Mouse (Mus musculus): ENCODE measurements at regions not wholly inside any gene's neighbourhood (a gene's known extent, or its start where the extent isn't known, plus 50 kb on each side); places are given as distances from the start of the nearest gene placed in this dataset.
"Not testable (repeated sequence)": the region's sequence is repeated elsewhere in the genome, so short reads cannot be mapped to it uniquely, and the experiment has no call there.

- Histone ChIP-seq H3K36me3 (no peaks in the 10 kb centered on the region), H3K27ac (replicated peaks) (no peak overlapping the region), H3K27me3 (no peaks in the 10 kb centered on the region), H3K4me1 (peaks cover 6% of the 10 kb centered on the region), H3K9ac (replicated peaks) (no peak overlapping the region), H3K4me3 (no peak overlapping the region), H3K4me2 (replicated peaks) (no peak overlapping the region), H3K9me3 (no peaks in the 10 kb centered on the region)
- ATAC-seq (replicated peaks) = no peak
- 65% methylated on average over 2 of the region's 2 CpGs for WGBS
Measured at GRCm38 (mm10) chr9:116462232-116462631, 287.1 kb upstream of the Tgfbr2 start.

GRCm38 (mm10) chr9:116460022-116460421 is 284.9 kb upstream of the Tgfbr2 start:
- Histone ChIP-seq H3K4me1 (peaks cover 11% of the 10 kb centered on the region), H3K27ac (replicated peaks) (no peak overlapping the region), H3K4me2 (replicated peaks) (no peak overlapping the region), H3K36me3 (no peaks in the 10 kb centered on the region), H3K4me3 (no peak overlapping the region), H3K9ac (replicated peaks) (no peak overlapping the region), H3K9me3 (no peaks in the 10 kb centered on the region), H3K27me3 (no peaks in the 10 kb centered on the region)
- ATAC-seq (replicated peaks) = no peak
- WGBS = 90% methylated on average over 2 of the region's 2 CpGs

- Histone ChIP-seq H3K27me3 (no peaks in the 10 kb centered on the region), H3K4me1 (peaks cover 4% of the 10 kb centered on the region; the same call in 1 of the 2 replicates)
- ATAC-seq (replicated peaks) = no peak
Measured at GRCm38 (mm10) chr9:116452050-116452449, 276.9 kb upstream of the Tgfbr2 start.

GRCm38 (mm10) chr9:116450829-116451228 is 275.7 kb upstream of the Tgfbr2 start:
- Histone ChIP-seq H3K27me3 (no peaks in the 10 kb centered on the region), H3K9ac (replicated peaks) (no peak overlapping the region), H3K4me1 (no peaks in the 10 kb centered on the region), H3K9me3 (no peaks in the 10 kb centered on the region), H3K4me3 (no peak overlapping the region), H3K4me2 (replicated peaks) (no peak overlapping the region), H3K27ac (replicated peaks) (no peak overlapping the region), H3K36me3 (no peaks in the 10 kb centered on the region)
- ATAC-seq (replicated peaks) = no peak
- WGBS = 92% methylated on average over 4 of the region's 4 CpGs

More at GRCm38 (mm10) chr9:116452050-116452449, 276.9 kb upstream of the Tgfbr2 start:
- Histone ChIP-seq H3K36me3 (no peaks in the 10 kb centered on the region), H3K4me2 (replicated peaks) (no peak overlapping the region), H3K4me3 (no peak overlapping the region), H3K9me3 (no peaks in the 10 kb centered on the region), H3K9ac (replicated peaks) (no peak overlapping the region), H3K27ac (replicated peaks) (no peak overlapping the region)
- WGBS = 74% methylated on average over 4 of the region's 4 CpGs

- ATAC-seq (replicated peaks) = no peak
- no peak overlapping the region for H3K27ac ChIP-seq (replicated peaks)
- no peaks in the 10 kb centered on the region for H3K27me3 ChIP-seq
- H3K4me3 ChIP-seq = no peak overlapping the region
- H3K4me1 ChIP-seq = no peaks in the 10 kb centered on the region
- WGBS = 82% methylated on average over 6 of the region's 6 CpGs
- H3K4me2 ChIP-seq (replicated peaks) = no peak overlapping the region
- no peak overlapping the region for H3K9ac ChIP-seq (replicated peaks)
- no peaks in the 10 kb centered on the region for H3K36me3 ChIP-seq
- H3K9me3 ChIP-seq = no peaks in the 10 kb centered on the region
Measured at GRCm38 (mm10) chr9:116447734-116448133, 272.6 kb upstream of the Tgfbr2 start.

- H3K27me3 ChIP-seq = no peaks in the 10 kb centered on the region
- no peak overlapping the region for H3K4me2 ChIP-seq (replicated peaks)
- no peaks in the 10 kb centered on the region for H3K36me3 ChIP-seq
- H3K4me1 ChIP-seq = no peaks in the 10 kb centered on the region
- H3K27ac ChIP-seq (replicated peaks) = no peak overlapping the region
- no peak overlapping the region for H3K4me3 ChIP-seq
- no peak for ATAC-seq (replicated peaks)
- H3K9ac ChIP-seq (replicated peaks) = no peak overlapping the region
- no peaks in the 10 kb centered on the region for H3K9me3 ChIP-seq
- WGBS = 66% methylated on average over 1 of the region's 1 CpGs
Measured at GRCm38 (mm10) chr9:116438580-116438979, 263.4 kb upstream of the Tgfbr2 start.

- Histone ChIP-seq H3K9me3 (no peaks in the 10 kb centered on the region), H3K4me1 (no peaks in the 10 kb centered on the region), H3K36me3 (no peaks in the 10 kb centered on the region), H3K27me3 (no peaks in the 10 kb centered on the region), H3K9ac (replicated peaks) (no peak overlapping the region), H3K4me2 (replicated peaks) (no peak overlapping the region), H3K27ac (replicated peaks) (no peak overlapping the region), H3K4me3 (no peak overlapping the region)
- no peak for ATAC-seq (replicated peaks)
- WGBS = 77% methylated on average over 1 of the region's 1 CpGs
Measured at GRCm38 (mm10) chr9:116434414-116434813, 259.3 kb upstream of the Tgfbr2 start.

- H3K4me2 ChIP-seq (replicated peaks) = no peak overlapping the region
- ATAC-seq (replicated peaks) = no peak
- H3K27ac ChIP-seq (replicated peaks) = no peak overlapping the region
- no peaks in the 10 kb centered on the region for H3K9me3 ChIP-seq
- H3K9ac ChIP-seq (replicated peaks) = no peak overlapping the region
- 91% methylated on average over 4 of the region's 4 CpGs for WGBS
- no peaks in the 10 kb centered on the region for H3K27me3 ChIP-seq
- H3K4me1 ChIP-seq = no peaks in the 10 kb centered on the region
- no peak overlapping the region for H3K4me3 ChIP-seq
- no peaks in the 10 kb centered on the region for H3K36me3 ChIP-seq
Measured at GRCm38 (mm10) chr9:116429061-116429460, 253.9 kb upstream of the Tgfbr2 start.

- 50% methylated on average over 6 of the region's 6 CpGs for WGBS
- Histone ChIP-seq H3K9me3 (no peaks in the 10 kb centered on the region), H3K27me3 (no peaks in the 10 kb centered on the region), H3K4me3 (no peak overlapping the region), H3K4me1 (no peaks in the 10 kb centered on the region), H3K9ac (replicated peaks) (no peak overlapping the region), H3K27ac (replicated peaks) (no peak overlapping the region), H3K36me3 (no peaks in the 10 kb centered on the region), H3K4me2 (replicated peaks) (no peak overlapping the region)
- ATAC-seq (replicated peaks) = no peak
Measured at GRCm38 (mm10) chr9:116428475-116428874, 253.3 kb upstream of the Tgfbr2 start.

- no peak for ATAC-seq (replicated peaks)
- Histone ChIP-seq H3K9ac (replicated peaks) (no peak overlapping the region), H3K4me2 (replicated peaks) (no peak overlapping the region), H3K9me3 (no peaks in the 10 kb centered on the region), H3K27me3 (no peaks in the 10 kb centered on the region), H3K4me3 (no peak overlapping the region), H3K4me1 (no peaks in the 10 kb centered on the region), H3K36me3 (no peaks in the 10 kb centered on the region), H3K27ac (replicated peaks) (no peak overlapping the region)
- 53% methylated on average over 6 of the region's 6 CpGs for WGBS
Measured at GRCm38 (mm10) chr9:116427278-116427677, 252.1 kb upstream of the Tgfbr2 start.

- Histone ChIP-seq H3K4me3 (no peak overlapping the region), H3K9ac (replicated peaks) (no peak overlapping the region), H3K4me1 (no peaks in the 10 kb centered on the region), H3K9me3 (no peaks in the 10 kb centered on the region), H3K27me3 (no peaks in the 10 kb centered on the region), H3K36me3 (no peaks in the 10 kb centered on the region), H3K4me2 (replicated peaks) (no peak overlapping the region), H3K27ac (replicated peaks) (no peak overlapping the region)
- 56% methylated on average over 19 of the region's 19 CpGs for WGBS
- ATAC-seq (replicated peaks) = no peak
Measured at GRCm38 (mm10) chr9:116426269-116426999, 251.3 kb upstream of the Tgfbr2 start.

GRCm38 (mm10) chr9:116425400-116425799 is 250.2 kb upstream of the Tgfbr2 start:
- H3K4me2 ChIP-seq (replicated peaks); H3K9ac ChIP-seq (replicated peaks); H3K4me1 ChIP-seq; H3K36me3 ChIP-seq; H3K27me3 ChIP-seq; ATAC-seq (replicated peaks); H3K27ac ChIP-seq (replicated peaks); H3K4me3 ChIP-seq; H3K9me3 ChIP-seq: not testable (repeated sequence)
- 89% methylated on average over 9 of the region's 9 CpGs for WGBS

- H3K4me2 ChIP-seq (replicated peaks) = no peak overlapping the region
- no peaks in the 10 kb centered on the region for H3K4me1 ChIP-seq
- no peak for ATAC-seq (replicated peaks)
- no peak overlapping the region for H3K27ac ChIP-seq (replicated peaks)
- H3K27me3 ChIP-seq = no peaks in the 10 kb centered on the region
- 83% methylated on average over 4 of the region's 4 CpGs for WGBS
- no peaks in the 10 kb centered on the region for H3K9me3 ChIP-seq
- H3K9ac ChIP-seq (replicated peaks) = no peak overlapping the region
- H3K4me3 ChIP-seq = no peak overlapping the region
- H3K36me3 ChIP-seq = no peaks in the 10 kb centered on the region
Measured at GRCm38 (mm10) chr9:116415021-116415420, 239.9 kb upstream of the Tgfbr2 start.

All from forebrain, embryonic 15.5 days (tissue).